Mouse (Mus musculus): Measurements from ENCODE around the gene Ctnnb1.

The Ctnnb1 gene

DNA sequence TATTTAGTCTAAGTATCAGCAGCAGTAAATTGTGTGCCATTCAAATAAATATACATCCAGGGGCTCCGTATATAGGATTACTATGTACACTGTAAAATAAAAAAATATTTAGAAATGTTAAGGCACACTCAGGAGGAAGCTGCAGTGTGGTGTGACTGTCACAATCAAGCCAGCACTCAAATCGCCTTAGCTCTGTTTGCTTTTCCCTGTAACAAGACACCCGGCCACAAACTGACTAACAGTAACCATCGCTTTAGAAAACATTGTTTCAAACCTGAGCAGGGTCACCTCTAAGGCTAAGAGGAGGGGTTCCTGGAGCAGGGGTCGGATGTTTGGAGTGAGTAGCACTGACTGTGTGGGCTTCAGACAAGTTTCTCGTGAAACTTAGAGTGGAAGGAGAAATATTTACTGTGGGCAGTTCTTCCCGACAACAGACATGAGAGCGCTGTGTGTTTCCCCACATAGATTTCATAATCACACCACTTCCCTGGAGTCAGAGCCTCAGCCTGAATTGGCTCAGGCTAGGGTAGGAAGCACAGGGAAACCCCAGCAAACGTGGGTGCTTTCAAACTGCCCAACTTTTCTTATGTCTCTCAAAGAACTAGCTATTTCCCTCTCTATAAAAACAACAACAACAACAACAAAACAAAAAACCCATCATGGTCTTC, 1.9 kb upstream of the Ctnnb1 start:
- DNase-seq (ENCODE audit: low spot score) = peak; percentile 73

DNA sequence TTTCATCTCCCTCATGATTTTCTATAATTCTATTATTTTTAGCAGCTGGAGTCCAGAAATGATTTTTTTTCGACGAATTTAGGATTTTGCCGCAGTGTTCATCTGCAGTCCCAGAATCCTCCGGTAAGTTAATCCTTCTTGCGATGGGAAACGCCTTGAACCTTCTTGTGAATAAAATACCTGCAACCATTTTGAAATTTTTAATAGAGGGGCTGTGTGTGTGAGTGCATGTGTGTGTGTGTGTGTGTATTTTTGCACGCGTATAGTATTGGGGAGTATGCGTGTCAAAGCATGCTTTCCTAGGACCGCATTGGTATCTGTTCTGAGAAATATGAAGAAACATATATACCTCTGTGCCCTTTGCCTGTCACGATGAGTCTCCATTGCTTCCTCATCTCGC, 1.0 kb downstream of the Ctnnb1 start:
- no peak for DNase-seq (ENCODE audit: low spot score)

DNA sequence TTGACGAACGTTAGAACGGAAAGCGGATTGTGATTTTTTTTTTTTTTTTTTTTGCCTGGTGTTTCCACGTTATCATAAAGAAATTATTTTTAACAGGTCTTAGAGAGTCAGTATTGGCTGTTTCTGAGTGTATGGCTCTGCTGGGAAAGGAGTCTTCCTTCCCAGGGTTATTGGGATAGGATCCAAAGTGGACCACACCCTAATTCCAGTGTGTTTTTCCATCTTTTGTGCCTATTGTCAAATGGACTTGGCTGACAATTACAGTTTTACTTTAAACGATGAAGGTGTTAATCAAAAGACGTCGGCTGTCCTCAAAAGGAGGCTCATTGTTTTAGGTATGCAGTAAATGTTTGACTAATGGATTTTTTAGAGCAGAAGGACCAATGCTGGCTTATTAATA, 1.8 kb downstream of the Ctnnb1 start:
- no peak for DNase-seq (ENCODE audit: low spot score)

DNA sequence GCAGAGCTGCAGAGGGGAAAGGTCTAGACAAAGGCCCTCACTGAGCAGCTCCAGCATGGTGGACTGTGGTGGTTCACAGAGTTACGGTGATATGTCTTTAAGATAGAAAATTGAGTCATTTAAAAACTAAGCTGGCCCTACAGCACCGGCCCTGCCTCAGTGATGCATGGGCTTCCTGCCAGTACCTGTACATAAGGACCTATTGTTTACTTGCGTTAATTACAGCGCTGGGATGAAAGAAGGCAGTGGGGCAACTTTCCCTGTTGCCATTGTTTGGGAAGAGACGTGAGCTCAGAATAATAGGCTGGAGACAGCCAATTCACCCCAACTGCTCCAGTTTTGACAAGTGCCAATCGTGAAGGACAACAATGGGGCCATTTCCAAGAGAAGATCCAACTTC, 3.4 kb downstream of the Ctnnb1 start:
- no peak for DNase-seq (ENCODE audit: low spot score)

DNA sequence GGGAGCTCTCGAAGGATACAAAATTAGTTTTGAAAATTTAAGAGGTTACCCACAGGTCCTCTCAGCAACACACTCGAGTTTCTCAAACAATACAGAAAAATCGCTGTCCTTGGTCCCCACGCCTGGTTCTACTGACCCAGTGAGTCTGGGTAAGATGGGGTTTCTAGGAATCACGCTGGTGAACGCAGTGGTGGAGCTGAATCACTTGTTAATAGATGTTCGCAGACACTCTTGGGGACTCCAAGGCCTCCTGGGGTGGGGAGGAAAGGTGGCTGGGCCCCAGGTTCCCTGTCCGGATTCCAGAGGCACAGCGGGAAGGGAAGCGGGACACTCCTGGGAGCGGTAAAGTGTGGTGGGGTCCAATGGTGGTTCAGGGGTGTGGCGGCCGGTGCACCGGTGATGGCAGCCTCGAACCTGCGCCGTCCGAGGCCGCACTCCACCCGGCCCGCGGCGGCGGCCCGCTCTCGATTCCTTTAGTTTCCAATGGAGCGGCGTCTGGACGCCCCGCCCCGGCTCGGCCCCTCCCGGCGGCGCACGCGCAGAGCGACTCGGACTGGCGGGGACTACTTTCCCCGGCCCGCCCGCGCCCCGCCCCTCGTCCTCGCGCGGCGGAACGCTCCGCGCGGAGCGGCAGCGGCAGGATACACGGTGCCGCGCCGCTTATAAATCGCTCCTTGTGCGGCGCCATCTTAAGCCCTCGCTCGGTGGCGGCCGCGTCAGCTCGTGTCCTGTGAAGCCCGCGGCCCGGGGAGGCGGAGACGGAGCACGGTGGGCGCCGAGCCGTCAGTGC, 4.0 kb downstream of the Ctnnb1 start:
- DNase-seq (ENCODE audit: low spot score) = peak; percentile 96

DNA sequence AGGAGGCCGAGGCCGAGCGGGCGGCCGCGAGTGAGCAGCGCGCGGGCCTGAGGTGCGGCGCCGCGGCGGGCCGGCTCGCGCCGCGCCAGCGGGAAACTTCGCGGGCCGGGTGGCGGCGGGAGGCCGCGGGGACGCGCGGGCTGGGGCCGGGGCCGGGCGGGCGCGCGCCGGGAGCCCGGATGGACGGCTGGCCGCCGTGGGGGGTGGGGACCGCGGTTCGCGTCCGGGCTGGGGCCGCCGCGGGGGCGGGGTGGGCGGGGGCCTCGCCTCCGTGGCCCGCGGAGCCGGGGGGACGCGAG, 4.5 kb downstream of the Ctnnb1 start:
- DNase-seq (ENCODE audit: low spot score) = no peak

DNA sequence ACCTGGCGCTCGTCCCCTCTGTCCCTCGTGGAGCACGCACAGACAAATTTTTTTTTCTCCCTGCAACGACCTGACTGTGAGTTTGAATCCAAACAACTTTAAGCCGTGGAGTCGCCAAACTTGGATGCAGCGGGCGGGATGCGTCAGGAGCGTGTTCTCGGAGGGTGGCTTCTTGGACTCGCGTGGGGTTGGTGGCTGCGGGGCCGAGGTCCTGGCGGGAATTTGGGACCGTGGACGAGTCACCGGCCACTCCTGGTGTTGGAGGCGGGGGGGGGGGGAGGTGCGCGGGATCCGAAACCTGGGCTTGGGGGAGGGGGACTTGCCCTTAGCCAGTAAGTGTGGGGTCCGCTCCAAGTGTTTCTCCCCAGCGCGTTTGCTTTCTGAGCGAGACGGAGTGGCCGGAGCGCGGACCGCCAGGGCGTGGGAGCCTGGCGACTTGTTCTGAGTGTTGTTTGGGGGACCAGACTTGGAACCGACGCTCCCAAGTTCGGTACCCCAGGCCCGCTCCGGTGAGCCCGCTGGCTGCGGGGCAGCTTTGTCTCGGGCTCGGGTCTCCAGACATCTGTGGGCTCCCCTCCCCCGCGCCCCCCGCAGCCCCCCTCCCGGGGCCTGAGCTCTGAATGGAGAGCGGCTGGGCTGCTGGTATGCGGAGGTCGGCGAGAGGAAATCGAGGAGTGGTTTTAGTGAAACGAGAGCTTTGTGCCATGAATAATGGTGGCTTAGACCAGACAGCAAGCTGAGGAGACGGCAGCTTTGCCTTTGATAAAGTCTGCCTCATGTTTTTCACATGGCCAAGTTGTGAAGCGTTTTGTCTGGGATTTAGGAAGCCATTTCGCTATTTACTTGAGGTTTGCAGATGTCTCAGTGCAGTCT, 5.1 kb downstream of the Ctnnb1 start:
- no peak for DNase-seq (ENCODE audit: low spot score)

DNA sequence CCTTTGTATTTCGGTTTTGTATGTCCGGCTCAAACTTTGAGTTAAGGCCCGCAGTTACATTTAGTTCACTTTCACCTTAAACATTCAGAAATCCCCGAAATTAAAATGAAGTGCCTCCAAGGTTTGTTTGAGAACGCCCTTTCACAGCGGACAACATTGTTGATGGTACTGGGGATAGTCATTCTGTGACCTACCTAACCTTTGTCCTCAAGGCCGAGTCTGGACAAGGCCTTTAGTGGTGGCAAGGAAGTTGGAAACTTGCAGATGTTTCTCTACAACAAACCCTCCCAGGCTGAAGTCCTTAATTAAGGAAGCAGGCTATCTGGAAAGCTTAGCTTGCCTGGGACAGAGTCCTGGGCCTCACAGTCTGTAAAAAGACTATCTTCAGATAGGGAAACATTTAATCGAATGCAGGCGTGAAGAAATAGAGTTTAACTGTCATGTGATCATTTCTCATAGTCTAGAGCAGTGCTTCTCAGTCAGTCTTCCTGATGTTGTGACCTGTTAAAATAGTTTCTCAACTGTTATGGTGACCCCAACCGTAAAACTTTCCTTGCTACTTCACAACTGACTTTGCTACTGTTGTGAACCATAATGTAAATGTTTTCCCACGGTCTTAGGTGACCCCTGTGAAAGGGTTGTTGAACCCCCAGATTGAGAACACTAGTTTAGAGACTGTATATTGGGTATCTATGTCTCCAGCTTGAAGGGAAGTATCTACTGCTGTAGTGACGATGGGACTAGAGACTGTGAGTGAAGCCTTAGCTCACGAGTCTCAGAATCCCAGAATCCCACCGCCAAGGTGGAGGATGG, 6.0 kb downstream of the Ctnnb1 start:
- no peak for DNase-seq (ENCODE audit: low spot score)

DNA sequence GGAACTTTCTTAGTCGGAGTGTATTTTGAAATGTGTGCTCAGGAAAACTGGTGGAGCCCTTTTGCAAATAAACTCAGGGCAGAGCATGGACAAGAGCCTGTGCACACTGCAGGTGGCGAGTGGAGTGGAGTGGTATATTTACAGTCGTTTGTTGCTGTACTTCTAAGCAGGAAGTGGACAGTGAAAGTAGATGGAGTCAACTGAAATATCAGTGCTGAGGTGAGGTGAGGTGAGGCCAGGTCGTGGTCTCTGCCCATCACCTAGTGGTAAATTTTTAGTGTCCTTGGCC, 6.6 kb downstream of the Ctnnb1 start:
- no peak for DNase-seq (ENCODE audit: low spot score)

DNA sequence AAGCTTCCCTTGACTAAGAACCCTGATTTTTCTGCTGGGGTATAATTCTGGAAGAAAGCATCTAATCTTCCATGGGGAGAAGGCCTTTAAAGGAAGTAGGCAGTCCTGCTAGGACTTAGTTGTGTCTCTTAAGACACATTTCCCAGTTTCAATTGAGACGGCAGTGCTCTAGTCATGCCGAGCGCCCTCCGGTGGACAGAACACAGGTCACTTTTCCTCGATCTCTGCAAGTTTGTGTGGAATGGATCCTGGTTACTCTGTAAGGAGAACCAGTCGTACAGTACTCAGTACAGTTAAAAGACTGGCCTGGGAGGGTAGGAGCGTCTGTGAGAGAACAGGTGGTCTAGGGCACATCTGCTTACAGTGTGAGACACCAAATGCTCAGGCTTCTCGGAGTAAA, 7.3 kb downstream of the Ctnnb1 start:
- peak; percentile 64 for DNase-seq (ENCODE audit: low spot score)

DNA sequence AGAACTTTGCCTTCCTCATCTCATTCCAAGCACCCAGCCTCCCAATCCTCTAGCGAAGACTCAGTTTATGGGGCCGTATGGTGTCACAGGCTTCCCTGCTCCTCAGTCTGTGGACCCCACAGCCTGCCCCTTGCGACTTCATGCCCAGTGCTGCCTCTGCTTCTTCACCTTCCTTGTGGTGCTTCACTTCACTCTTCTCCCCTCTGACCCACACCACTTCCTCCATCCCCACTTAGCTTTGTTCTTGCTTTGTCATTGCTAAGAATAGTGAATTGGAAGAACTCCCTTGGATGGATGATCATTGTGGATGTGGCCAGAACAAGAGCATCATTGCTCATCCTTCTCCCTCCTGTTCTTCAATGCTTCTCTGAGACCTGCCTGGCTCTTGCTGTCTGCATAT, 11.8 kb downstream of the Ctnnb1 start:
- DNase-seq (ENCODE audit: low spot score) = no peak

DNA sequence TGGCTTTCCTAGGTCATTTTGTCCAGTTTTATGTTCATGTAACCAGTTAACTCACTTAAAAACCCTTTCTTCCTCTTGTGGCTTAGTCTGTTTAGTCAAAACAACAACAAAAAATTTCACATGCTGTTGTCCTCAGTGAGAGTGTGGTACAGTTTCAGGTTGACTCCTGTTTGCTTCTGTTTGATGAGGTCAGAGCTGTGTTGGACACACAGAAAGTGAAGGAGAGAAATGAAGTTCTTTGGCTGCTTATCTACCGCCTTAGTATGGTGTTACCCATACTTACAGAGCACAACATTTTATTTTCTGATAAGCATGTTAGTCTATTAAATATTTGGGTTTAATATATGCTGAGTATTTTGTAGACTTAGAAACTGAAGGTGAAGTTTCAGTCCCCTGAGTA, 14.7 kb downstream of the Ctnnb1 start:
- DNase-seq (ENCODE audit: low spot score) = no peak

DNA sequence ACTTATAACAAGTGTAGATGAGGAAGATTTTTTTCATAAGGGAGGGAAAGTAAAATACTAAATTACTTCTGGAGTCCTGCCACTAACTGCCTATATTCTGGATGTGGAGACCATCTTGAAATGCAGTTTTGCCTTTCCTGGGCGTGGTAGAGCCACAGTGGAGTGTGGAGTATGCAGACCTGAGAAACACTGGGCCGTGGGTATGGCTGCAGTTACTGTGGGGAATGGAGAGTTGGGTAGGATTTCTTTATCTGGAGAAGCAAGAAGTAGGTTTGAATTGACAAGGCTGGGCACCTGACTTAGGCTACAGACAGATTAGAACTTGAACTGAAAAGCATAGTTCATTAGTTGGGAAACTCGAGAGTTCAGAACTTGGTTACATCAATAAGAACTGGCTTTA, 15.2 kb downstream of the Ctnnb1 start:
- DNase-seq (ENCODE audit: low spot score) = no peak

DNA sequence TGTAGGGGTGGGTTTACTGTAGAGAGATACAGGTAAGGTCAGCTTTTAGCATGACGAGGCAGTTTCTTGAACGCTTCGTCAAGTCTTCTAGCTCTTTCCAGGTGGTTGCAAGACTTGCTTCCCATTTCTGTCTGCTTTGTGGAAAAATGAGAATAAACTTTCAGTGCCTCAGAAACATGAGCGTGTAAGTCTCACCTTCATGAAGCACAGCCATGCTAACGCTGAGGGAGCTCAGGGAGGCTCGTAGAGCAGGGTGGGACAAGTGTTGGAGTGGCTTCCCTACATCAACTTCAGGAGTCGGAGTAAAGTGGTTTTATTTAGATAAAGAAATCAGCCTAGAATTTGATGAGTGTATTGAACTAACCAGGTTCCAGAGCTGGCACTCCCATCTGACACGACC, 17.1 kb downstream of the Ctnnb1 start:
- no peak for DNase-seq (ENCODE audit: low spot score)

DNA sequence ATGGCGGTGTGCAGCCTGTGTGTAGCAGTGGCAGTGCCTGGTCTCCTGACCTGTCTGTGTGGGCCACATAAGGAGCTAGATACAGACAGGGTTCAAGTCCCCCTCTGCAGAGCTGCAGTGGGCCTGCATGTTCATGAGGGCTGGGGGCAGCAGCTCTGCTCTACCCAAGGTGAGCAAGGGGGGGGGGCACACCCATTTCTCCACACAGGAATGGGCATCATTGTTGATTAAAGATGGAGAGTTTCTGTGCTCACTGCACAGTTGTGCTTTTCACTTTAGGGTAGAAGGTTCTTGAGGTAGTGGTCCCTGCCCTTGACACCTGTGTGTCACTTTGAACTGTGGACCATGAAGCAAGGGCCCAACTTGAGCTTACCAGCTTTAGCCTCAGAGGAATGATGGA, 19.8 kb downstream of the Ctnnb1 start:
- DNase-seq (ENCODE audit: low spot score) = no peak

DNA sequence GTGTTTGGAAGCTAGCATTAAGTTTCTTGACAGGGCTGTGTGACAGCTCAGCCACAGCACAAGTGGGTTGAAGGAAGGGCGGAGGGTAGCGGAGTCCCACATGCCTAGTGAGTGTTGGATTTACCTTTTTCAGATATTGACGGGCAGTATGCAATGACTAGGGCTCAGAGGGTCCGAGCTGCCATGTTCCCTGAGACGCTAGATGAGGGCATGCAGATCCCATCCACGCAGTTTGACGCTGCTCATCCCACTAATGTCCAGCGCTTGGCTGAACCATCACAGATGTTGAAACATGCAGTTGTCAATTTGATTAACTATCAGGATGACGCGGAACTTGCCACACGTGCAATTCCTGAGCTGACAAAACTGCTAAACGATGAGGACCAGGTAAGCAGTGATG, 21.7 kb downstream of the Ctnnb1 start:
- DNase-seq (ENCODE audit: low spot score) = no peak

DNA sequence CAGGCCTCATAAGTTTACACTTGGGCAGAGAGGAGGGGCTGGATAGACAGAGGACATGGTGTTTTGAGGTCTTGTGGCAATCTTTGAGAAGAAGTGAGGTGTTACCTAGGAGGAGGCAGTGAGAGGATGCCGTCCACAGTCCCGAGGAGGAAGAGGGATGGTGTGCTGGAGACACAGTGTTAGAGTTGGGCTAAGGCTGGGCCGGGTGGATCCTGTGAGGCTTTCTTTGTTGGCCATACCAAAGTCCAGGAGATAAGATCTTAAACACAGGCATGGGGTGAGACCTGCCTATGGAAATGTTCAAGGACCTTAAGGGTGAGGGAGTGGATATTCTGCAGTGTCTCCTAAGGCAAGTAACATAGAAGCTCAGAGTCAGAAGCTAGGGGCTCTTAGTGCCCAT, 22.9 kb downstream of the Ctnnb1 start:
- DNase-seq (ENCODE audit: low spot score) = no peak

DNA sequence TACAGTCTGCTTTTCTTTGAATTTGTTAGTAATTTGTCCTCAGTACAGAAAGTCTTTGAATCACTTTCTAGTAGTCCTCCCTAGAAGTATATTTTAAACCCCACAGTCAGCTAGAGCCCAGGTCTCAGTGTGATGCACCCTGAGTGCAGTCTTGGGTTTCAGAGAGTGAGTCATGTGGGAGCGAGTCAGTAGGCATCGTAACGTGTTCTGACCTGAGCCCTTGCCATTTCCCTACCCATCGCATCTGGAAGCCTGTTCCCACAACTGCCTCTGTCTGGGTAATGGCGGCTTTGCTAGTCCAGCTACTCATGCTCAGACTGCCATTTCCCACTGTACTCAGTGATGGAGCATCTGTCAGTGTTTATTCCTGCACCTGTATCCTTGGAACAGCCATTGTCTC, 29.0 kb downstream of the Ctnnb1 start:
- DNase-seq (ENCODE audit: low spot score) = no peak

DNA sequence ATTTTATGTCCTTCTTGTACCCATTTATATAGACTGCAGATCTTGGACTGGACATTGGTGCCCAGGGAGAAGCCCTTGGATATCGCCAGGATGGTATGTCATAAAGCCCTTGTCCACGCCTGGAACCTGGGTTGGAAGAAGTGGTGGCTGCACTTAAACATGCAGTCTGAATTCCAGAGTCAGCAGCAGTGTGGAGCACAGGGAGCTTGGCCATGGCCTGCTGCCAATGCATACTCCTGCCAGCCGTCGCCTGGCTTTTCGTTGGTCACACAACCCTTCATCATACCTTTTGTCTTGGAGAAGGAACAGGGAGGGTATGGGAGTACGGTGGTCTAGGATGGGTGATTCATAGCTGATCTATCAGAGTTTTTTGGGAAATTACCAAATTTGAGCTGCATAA, 29.5 kb downstream of the Ctnnb1 start:
- no peak for DNase-seq (ENCODE audit: low spot score)

DNA sequence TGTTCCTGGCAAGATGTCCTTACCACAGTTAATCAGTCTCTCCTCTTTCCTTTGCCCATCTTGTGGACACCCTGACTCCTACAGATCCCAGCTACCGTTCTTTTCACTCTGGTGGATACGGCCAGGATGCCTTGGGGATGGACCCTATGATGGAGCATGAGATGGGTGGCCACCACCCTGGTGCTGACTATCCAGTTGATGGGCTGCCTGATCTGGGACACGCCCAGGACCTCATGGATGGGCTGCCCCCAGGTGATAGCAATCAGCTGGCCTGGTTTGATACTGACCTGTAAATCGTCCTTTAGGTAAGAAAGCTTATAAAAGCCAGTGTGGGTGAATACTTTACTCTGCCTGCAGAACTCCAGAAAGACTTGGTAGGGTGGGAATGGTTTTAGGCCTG, 30.2 kb downstream of the Ctnnb1 start:
- DNase-seq (ENCODE audit: low spot score) = no peak

DNA sequence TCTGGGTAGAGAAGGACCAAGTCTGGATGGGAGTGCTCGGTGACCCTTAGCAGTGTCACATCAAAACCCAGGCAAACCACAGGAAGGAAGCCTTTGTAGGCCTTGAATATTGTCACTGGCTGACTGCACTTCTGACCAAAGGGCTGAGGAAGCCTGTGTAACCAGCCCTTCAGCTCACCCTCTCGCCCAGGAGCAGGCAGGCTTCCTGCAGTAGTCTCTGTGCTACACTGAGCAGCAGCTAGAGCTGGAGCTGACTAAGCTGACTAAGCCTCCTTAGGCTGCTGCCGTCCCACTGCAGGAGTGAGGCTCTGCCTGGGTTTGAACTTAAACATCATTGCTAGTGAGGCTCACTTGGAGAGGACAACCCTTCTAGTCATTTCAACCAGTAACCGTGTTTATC, 31.6 kb downstream of the Ctnnb1 start:
- DNase-seq (ENCODE audit: low spot score) = no peak

DNA sequence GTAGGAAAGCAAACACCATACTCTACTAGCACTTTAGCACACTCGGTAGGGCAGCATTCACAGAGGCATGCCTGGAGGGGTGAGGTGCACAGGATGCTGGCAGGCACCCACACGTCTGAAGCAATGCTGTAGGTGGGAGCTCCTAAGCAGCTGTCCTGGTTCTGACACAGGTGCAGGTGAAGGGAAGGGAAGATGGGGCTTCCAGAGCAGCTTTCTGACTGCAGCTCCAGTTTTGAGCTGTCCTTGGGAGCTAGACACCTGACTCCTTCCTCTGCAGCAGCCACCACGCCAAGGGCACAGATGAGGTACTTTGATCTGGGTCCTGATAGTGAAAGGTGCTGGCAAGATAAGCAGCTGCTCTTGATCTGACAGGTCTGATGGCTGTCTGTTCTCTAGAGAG, 32.5 kb downstream of the Ctnnb1 start:
- DNase-seq (ENCODE audit: low spot score) = no peak

Measured in lung, postnatal 25 days (tissue).